Mouse (Mus musculus): ENCODE results near the gene Sez6l.

Gene Sez6l

DNA sequence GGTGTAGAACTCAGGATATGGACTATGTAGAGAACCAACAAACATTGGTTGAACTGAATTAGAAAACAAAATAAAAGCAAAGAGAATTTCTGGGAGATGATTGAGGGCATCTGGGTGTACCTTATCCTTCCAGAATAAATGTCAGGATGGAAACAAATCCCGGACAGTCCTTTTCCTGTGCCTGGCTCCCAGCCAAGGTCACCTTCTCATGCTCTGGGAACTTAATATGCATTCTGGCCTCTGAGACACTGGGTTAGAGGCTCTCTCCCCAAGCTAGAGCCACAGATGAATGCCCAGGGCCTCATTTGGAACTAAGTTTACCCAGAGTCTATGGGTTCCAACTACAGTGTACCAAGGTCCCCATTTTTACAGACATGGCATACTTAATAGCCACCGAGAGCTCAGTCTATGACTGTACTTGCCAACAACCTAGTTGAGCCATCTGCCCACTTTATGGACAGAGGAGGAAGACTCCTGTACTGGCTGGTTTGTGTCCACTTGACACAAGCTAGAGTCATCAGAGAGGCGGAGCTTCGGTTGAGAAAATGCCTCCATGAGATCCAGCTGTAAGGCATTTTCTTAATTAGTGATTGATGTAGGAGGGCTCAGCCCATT, 7.3 kb upstream of the Sez6l start:
- DNase-seq, result no peak

DNA sequence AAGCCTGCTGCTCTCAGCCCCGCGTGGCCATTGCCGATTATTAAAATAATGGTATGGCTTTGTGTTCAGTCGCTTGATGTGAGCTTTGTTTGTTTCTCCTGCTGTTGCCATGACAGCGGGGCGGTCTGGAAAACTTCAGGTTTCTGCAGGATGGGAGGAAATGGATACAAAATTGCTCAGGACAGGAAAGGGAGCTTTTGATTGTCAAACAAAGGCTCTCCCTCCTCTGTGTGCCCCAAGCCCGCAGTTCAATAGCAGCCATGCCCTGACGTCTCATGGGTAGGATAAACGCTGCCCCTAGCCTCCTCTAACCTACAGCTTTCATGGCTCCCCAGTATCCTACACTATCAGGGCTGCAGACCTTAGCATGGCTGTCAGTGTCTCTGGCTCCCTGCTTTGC, 6.3 kb upstream of the Sez6l start:
- DNase-seq, result no peak

DNA sequence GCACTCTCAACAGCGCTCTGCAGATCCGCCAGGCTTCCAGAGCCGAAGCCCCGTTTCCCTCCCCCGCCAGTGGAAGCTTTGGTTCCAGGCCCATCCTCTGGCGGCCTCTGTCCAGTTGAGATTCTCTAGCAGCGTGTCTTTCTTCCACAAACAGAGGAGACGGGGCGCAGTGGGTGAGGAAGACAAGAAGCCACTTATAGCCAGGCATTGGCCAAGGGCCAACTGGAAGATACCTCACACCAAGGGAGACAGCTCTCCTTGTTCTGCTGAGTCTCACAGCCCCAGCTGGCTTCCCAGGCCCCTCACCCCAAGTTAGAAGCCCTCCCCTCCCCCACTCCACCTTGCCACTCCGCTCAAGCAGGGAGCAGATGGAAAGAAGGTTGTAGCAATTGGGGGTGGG, 765 bp upstream of the Sez6l start:
- peak; percentile 80 to 88 for DNase-seq

DNA sequence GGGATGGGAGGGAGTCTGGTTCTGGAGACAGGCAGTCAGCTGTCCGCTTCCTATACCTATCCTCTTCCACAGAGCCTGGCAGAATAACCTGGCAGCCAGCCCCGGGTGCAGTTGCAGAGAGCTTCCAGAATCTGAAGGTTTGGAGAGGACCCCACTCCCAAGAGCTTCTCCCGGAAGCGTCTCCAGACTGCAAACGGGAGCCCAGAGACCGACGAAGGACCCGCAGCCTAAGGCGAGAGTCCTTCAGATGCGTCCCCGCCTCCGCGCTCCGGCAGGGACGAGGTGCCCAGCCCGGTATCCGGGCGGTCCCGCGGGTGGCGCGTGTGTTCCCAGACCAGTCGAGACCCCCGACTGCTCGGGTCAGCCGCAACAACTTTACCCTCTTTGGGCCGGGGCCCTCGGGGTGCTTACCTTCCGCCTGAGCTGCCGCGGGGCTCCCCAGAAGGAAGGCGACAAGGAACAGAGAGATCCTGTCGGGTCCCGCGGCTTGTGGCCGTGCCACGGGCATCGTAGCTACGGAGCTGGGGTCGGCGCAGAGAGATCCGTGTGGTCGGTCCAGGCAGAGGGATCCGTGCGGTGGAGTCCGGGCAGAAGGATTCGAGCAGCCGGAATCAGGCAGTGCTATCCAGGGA, 508 bp downstream of the Sez6l start:
- DNase-seq, result peak; percentile 86 to 92

DNA sequence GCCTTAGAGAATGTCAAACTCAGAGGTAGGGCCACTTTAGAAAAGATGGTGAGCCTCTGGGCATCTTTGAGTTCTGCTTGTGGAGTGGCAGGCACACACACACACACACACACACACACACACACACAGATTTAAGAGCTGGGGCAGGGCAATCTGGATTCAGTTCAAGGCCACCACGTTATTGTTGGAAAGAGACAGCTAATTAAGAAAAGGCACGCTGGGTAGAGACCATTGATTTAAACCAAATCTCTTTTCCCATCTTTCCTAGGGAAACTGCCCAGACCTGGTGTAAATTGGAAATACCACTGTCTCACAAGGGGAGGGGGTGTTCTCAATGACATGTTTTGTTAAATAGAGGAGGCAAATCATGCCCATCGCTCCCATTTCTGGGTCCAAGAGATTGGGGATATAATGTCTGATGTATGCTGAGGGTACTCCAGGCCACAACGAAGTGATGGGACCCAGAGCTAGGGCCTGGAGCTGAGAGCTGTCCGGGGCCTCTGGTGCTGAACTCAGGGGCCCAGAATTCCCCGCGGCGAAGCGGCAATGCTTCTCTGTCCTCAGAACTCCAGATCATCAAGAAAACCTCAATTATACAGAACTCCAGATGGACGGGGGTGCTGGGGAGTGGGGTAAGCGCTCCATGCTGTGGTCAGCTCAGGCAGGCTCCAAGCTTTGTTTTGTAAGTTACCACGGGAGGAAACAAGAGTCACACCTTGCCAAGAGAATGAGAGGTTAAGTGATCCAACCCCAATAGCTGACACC, 1.7 kb downstream of the Sez6l start:
- DNase-seq, result peak; percentile 53 to 59

DNA sequence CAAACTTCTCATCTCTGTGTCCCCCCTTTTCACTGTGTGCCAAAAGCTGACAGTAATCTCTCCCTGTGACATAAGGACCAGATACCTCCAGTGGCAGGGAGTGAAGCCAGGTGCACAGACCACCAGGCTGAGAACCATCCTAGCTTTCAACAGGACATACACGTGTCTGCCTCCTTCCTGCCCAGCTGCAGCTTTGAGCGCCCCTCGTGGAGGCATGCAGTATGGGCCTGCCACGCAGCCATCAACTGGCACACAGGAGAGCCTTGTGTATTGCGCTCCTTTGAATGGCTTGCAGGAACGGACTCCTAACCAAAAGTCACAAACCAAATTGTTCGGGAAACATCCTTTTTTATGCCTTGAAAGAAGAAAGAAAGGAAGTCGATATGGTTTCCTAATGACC, 3.1 kb downstream of the Sez6l start:
- DNase-seq, result peak; percentile 93 to 94

DNA sequence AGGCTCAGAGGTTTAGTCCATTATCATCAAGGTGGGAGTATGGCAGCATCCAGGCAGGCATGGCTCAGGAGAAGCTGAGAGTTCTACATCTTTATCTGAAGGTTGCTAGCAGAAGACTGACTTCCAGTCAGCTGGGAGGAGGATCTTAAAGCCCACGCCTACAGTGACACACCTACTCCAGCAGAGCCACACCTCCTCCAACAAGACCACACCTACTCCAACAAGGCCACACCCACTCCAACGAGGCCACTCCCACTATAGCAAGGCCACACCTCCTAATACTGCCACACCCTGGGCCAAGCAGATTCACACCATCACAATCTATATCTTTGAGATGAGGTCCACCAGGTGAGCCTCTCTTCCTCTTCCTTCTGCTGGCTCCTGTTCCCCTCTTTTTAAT, 4.8 kb downstream of the Sez6l start:
- no peak for DNase-seq

DNA sequence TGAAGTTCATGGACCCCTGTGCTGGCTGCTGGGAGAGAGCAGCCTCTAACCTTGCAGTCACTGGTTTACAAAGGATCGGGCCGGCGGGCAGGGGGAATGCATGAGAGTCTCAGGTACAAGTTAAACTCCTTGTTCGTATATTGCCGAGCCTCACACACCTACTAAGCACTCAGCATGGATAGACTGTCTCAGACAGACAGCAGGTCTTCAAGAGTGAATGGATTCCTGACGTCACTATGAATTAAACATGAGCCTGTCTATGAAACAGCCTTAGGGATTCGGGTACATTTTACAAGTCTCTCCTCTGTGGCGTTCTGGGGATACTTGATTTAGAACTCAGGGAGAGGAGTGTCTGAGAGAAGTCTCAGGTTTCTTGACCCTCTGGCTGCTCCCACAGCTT, 11.5 kb downstream of the Sez6l start:
- no peak for DNase-seq

DNA sequence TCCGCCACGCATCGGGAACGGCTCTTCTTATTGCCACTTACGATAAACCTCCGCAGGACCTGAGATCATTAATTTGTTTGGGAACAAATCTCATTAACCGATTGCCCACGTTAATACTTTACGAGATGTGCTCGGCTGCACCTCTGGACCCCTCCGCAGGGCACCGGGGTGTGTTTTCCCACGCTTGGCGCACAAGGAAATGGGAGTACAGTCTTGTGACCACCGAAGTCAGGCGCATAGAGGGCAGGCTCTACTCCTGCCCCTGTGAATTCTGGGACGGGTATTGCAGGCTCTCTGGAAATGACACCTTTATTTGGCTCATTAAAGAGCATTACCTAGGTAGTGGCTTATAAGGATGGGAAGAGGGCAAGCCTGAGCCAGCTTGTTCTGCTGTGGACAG, 11.9 kb downstream of the Sez6l start:
- DNase-seq, result no peak

DNA sequence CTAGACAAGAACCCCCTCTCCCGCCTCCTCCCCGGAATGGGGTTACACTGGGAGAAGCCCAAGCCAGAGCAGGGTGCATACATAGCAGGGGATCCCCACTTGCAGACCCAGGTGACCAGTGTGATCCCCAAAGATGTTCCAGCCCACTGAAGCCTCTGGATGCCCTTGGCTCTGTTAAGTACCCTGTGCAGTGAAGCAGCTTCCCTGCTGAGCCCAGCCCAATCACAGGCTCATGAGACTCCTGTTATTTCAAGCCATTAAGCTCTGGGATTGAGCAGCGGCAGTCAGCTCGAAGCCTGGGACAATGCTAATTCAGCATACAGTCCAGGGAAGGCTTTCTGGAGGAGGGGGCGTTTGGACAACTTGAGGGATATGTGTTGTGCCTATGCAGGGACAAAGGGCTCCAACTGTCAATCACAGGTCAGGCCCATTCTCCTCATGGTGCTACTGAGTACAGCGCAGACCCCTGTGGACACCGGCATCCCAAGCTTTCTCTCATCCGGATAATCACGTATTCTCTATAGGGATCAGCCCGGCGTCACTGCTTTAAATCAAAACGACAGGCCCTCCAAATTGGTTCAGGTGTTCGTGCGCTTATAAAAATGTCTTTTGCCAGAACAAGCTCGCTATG, 16.0 kb downstream of the Sez6l start:
- no peak for DNase-seq

DNA sequence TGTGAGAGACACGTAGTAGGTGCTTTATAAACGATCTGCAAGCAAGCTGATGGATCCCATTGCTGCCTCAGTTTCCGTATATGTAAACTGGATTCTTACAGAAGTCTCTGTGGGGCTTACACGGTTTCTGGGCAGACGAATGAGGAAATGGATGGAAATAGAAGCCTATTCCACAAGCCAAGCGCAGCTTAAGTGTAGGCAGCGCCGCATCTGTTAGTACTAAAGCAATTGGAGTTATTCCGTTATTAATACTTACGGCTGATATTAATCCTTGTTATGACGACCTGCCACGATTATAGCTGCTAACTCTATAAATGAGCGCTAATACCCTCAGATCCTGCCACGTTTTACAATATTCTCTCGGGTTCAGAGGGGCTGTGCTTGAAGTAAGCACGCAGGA, 16.8 kb downstream of the Sez6l start:
- no peak for DNase-seq

DNA sequence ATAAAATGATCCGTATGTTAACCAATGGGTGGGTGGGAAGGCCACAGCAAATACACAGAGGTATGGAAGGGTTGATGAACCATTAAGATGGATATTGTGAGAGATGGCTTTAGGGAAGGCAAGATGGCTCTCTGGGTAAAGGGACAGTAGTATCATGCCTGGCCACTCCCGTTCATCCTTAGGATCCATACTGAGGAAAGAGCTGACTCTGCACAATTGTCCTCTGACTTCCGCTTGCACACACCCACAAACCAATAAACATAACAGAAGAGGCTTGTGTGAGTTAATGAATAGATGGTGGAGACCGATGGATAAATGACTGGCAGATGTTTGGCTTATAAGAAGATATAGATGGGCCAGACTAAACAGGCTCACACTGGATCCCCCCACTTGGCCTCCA, 19.6 kb downstream of the Sez6l start:
- DNase-seq, result no peak

DNA sequence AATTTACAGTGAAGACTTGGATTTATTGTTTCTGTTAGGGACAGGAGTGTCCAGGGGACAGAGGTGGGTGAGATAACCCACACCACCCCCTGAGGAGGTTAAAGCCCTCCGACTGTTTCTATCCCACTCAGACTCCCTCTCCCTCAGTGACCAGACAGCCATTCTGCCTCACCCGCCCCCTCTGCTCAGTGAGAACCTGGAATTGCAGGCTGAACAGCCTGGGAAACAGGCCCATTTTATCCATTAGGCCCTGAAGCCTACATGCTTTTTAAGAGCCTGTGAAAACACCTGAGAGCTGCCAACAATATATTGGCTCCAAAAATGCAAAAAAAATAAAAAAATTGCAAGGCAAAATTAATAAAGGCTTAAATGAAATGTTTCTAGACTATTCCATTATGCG, 20.3 kb downstream of the Sez6l start:
- DNase-seq, result peak; percentile 66 to 68

DNA sequence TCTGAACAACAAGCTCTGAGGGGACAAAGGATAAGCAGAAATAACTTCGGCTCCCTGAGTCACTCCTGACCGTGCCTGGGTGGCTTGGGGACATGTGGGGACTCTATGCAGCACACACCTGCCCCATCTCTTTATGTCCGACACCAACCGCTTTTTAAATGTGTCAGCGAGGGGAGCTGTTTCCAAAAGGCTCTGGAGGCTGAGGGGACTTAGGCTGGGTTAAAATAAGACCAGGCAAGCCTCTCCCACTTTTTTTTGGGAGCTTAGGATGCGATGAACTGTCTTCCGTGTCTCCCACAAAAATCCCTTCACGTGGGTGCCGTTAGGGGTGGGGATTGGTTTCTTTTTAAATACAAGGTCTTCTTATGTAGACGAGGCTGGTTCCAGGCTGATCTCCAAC, 22.5 kb downstream of the Sez6l start:
- no peak for DNase-seq

DNA sequence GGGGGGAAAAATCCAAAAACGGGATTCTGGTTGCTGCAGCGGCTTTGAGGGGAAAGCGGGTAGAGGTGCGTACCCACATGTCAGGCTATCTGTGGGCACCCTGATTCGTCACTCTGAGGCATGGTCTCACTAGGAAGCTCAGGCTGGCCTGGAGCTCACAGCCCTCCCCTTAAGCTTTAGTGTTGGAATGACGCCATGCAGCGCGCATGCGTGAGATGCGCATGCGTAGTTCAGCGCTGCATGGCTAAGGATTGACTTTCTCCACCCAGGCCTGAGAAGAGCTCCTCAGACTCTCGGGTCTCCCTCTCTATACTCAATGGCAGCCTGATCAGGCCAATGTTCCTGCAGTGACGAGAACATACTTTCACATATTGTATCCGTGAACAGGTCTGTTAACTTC, 24.2 kb downstream of the Sez6l start:
- DNase-seq, result no peak

DNA sequence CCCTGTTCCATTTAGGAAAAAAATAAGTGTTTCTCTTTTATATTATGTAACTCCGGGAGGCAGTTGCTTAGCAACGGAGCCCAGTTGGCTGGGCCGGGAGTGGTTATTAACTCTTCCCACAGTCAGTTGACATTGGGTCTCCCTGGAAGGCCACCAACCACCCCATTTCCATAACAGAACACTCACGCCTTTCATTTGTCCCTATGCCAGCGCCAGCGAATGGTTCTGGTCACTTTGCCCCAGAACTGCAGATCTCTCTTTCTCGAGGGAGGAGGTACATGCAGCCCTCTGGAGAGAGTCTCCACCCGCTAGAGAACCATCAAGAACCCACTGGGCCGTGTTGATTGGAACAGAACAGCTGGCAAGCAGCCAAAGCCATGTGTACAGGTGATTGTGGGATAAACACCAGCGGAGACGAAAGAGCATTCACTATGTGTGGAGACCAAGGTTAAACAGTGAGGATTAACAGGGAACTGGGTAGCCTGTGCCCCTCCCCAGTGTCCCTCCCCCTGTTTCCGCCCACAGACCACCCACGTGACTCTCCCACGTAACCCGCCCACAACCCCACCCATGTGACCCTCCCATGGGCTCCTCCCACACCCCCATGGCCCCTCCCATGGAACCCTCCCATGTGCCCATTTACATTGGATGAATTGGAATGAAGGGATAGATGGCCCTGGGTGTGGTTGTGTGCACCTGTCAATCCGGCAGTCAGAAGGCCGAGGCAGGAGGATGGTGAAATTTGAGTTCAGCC, 24.8 kb downstream of the Sez6l start:
- peak; percentile 71 to 75 for DNase-seq

DNA sequence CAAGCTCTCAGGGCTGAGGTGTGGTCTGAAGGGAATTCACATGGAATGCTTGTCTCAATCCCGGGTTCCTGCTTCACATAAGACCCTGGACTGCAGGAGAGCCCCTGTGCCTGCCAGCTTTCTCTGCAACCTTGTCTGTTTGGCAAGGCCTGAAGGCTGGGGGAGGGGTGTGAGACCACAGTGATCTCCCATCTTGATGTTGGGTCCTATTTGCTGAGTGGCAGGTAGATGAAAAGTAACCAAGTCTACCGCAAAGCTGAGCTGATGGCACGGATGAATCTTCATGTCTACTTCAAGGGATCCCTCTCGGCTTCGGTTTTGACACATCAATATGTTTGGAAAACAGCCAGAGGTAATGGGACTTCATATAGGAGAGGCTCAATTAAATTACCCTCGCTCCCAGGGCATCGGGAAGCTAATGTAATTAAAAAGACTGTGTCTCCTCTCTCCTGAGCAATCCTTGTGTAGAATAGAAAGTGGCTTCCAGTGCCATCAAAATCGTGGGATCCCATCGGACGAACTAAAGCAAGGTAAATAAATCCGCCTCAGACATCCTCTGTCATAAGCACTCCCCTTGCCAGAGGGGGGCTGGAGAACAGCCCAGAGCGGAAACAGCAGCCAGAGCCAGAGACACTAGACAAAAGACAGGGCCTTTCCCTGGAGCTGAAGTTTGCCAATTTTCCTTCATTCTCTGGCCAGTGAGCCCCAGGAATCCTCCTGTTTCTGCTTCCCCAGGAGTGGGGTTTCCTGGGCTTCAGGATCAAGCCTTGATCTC, 28.0 kb downstream of the Sez6l start:
- DNase-seq, result peak; percentile 79 to 83

DNA sequence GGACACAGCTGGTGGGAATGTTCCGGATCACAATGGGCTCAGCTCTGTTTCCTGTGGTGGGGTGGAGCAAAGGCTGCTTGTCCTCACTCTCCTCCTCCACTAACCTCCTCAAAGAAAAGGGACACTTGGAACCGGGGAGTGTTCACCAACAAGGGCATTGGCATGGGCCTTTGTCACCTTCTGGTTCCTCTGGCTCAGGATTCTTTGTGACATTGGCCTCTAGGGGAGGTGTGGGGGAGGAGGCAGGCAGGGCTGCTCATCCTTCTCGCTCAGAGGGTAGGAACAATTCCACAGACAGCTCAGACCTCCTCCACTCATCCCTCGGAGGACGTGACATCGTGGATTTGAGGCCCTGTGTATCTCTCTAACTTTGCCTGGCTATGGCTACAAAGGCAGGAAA, 30.2 kb downstream of the Sez6l start:
- DNase-seq, result peak; percentile 64 to 65

DNA sequence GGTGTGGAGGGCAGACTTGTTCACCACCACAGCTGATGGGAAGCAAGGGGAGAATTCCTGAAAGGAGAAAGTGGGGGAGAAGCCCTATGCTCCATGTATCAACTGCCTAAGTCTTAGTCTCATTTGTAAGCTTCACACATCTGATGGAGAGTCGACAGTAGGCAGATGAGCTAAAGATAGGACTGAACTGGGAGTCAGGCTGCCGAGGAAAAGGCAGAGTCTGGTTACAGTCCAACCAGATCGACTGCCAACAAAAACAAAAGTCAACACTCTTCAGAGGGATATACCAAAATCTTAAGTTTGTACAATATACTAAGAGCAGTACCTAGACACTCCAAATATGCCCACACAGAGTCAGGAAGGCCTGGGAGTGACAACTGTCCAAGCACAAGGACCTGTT, 38.7 kb downstream of the Sez6l start:
- DNase-seq, result no peak

DNA sequence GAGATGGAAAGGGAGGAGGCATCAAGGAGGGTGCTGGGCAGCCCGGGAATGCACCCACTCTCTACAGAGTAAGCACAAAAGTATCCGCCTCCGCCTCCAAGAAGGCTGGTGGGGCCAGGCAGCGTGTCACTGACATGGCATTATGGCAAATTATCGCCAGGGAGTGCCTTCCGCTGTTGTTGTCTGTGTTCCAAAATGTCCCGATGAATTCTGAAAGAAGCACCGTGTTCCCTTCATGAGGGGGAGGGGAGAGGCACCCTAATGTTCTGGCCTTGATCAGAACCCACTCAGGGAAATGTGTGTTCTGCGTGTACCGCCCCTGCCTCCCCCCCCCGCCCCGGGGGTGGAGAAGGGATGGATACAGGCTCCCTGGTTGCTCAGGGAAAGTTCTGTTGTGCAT, 41.1 kb downstream of the Sez6l start:
- DNase-seq, result no peak

DNA sequence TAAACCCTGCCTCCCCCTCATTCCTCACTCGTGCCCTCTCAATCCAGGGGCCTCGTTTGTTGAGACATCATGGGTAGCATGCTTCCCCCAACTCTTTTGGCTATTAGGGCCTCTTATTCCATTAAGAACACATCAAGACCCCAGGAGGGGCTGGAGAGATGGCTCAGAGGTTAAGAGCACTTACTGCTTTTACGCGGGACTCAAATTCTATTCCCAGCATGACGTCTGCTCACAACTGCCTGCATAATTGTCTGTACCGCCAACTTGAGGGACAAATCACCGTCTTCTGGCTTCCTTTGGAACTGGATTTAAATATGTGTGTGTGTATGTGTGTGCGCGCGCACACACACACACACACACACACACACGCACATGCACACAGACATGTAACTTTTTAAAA, 42.8 kb downstream of the Sez6l start:
- DNase-seq, result no peak

Data from cerebellum, postnatal 14 days (tissue).